Mouse (Mus musculus) c-Kit-negative CD71-positive TER-119-positive erythroid progenitor cells, embryonic 14.5 days (primary cell): ENCODE data around the gene Mvp.

Experiments used
- DNase-seq: peaks from one replicate; pipeline ENCODE4 v3.0.0-alpha.2; 2013; ENCODE audit warnings: low read depth, low spot score

Mvp gene

GRCm38 (mm10) chr7:127014320-127014719 is at the start of gene Mvp:
Gene Mvp (minus strand): TSS chr7:127014621.
- no peak for DNase-seq

GRCm38 (mm10) chr7:127055026-127055585 is 40.7 kb upstream of the Mvp start:
- DNase-seq: no peak

GRCm38 (mm10) chr7:127041851-127042672 is 27.6 kb upstream of the Mvp start, which contains the start of gene Kif22:
Gene Kif22 (minus strand): TSS chr7:127042471.
- DNase-seq: peak; percentile 86

- no peak for DNase-seq
These were observed 16.8 kb upstream of the Mvp start for GRCm38 (mm10) chr7:127031244-127031643.

- DNase-seq: no peak
These were observed 15.8 kb upstream of the Mvp start for GRCm38 (mm10) chr7:127030172-127030571.

- no peak for DNase-seq
These were observed 13.5 kb upstream of the Mvp start for GRCm38 (mm10) chr7:127027885-127028284.

GRCm38 (mm10) chr7:127026984-127027726 is 12.7 kb upstream of the Mvp start, which contains the start of gene Maz:
Gene Maz (minus strand): TSS chr7:127027037.
- peak; percentile 95 for DNase-seq

GRCm38 (mm10) chr7:127026616-127026983 is 12.2 kb upstream of the Mvp start:
- peak; percentile 54 for DNase-seq

GRCm38 (mm10) chr7:127026161-127026600 is 11.8 kb upstream of the Mvp start:
- no peak for DNase-seq

- no peak for DNase-seq
These were observed 11.2 kb upstream of the Mvp start for GRCm38 (mm10) chr7:127025556-127026160.

- peak; percentile 61 for DNase-seq
These were observed 10.5 kb upstream of the Mvp start for GRCm38 (mm10) chr7:127024755-127025555.

- no peak for DNase-seq
These were observed 9.7 kb upstream of the Mvp start for GRCm38 (mm10) chr7:127023896-127024690.

- DNase-seq: no peak
These were observed 8.9 kb upstream of the Mvp start for GRCm38 (mm10) chr7:127023272-127023691.

- no peak for DNase-seq
These were observed 8.3 kb upstream of the Mvp start for GRCm38 (mm10) chr7:127022528-127023271.

- DNase-seq: no peak
These were observed 7.4 kb upstream of the Mvp start for GRCm38 (mm10) chr7:127021563-127022527.

- DNase-seq: no peak
These were observed 6.6 kb upstream of the Mvp start, which contains the start of the genes Gm42742 and Prrt2 for GRCm38 (mm10) chr7:127020901-127021562. Gene Gm42742 (minus strand): TSS chr7:127021097. Gene Prrt2 (minus strand): TSS chr7:127021211.

GRCm38 (mm10) chr7:127020491-127020890 is 6.1 kb upstream of the Mvp start:
- no peak for DNase-seq

- DNase-seq: no peak
These were observed 5.6 kb upstream of the Mvp start for GRCm38 (mm10) chr7:127020031-127020430.
